ENCODE assay signal across 31 mouse cellular contexts in the genomic region with DNA sequence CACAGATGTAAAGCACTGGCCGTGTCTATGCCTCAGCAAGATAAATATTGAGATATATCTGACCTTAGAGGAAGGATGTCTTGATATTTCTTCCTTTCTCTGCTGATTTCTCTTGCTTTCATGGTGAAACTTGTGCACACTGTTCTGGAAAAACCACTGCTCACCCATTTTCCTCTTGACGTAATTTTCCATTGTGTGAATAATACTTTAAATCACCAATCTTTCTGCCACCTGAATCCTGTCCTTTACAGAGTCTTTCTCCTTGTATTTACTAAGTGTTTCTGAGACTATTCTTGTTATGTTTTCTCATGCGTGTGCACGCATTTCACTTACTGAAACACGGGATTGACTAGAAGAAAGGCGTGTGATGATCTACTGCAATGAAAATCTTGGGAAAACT.
"Had no signal": no experiment of that assay in that cellular context is flagged by ENCODE, and none has a peak within 500 bp of the region (broad histone marks: within the 10 kb centered on the region; RNA-seq: fewer than 3 reads in every experiment).

No protein-coding gene starts in this region.

- DNase-seq: left cerebral cortex, postnatal 4 days; liver; liver, embryonic 13.5 days; liver, postnatal 0 days; lung, adult 18-20 months; lung, adult 2 months; lung, embryonic 14.5 days; lung, postnatal 10 days; lung, postnatal 14 days; lung, postnatal 36 days; lung, postnatal 4 days; midbrain, embryonic 14.5 days had no signal

- H3K27ac ChIP-seq: limb, embryonic 10.5 days; limb, embryonic 12.5 days; limb, embryonic 13.5 days; limb, embryonic 15.5 days; liver, embryonic 12.5 days; liver, embryonic 13.5 days; liver, embryonic 14.5 days; liver, embryonic 15.5 days; lung, embryonic 15.5 days; macrophage; midbrain, embryonic 10.5 days; midbrain, embryonic 12.5 days; midbrain, embryonic 13.5 days; midbrain, embryonic 15.5 days; neural tube, embryonic 12.5 days had no signal

- H3K9me3 ChIP-seq: limb, embryonic 10.5 days; limb, embryonic 12.5 days; limb, embryonic 13.5 days; limb, embryonic 15.5 days; liver, embryonic 12.5 days; liver, embryonic 13.5 days; liver, embryonic 15.5 days; lung, embryonic 15.5 days; megakaryocyte, embryonic 14.5 days; midbrain, embryonic 10.5 days; midbrain, embryonic 12.5 days; midbrain, embryonic 13.5 days; midbrain, embryonic 15.5 days; neural tube, embryonic 12.5 days had no signal

- H3K27me3 ChIP-seq: limb, embryonic 12.5 days; limb, embryonic 13.5 days; limb, embryonic 15.5 days; liver, embryonic 12.5 days; liver, embryonic 13.5 days; liver, embryonic 15.5 days; lung, embryonic 15.5 days; midbrain, embryonic 13.5 days; midbrain, embryonic 15.5 days; neural tube, embryonic 12.5 days had no signal

- H3K4me2 ChIP-seq: limb, embryonic 12.5 days; limb, embryonic 13.5 days; limb, embryonic 15.5 days; liver, embryonic 11.5 days; liver, embryonic 12.5 days; liver, embryonic 13.5 days; liver, embryonic 15.5 days; lung, embryonic 14.5 days; lung, embryonic 15.5 days; midbrain, embryonic 12.5 days; midbrain, embryonic 13.5 days; midbrain, embryonic 15.5 days; neural tube, embryonic 12.5 days had no signal

- ATAC-seq: liver, embryonic 12.5 days; liver, postnatal 0 days; lung, postnatal 0 days; midbrain, embryonic 13.5 days; midbrain, embryonic 15.5 days; midbrain, embryonic 16.5 days had no signal

- H3K4me3 ChIP-seq: limb, embryonic 10.5 days; limb, embryonic 12.5 days; limb, embryonic 13.5 days; limb, embryonic 15.5 days; liver, embryonic 12.5 days; liver, embryonic 13.5 days; liver, embryonic 15.5 days; lung, embryonic 15.5 days; megakaryocyte, embryonic 14.5 days; midbrain, embryonic 10.5 days; midbrain, embryonic 12.5 days; midbrain, embryonic 13.5 days; midbrain, embryonic 15.5 days; myocyte; neural tube, embryonic 12.5 days had no signal

- H3K4me1 ChIP-seq: lung, embryonic 15.5 days; megakaryocyte, embryonic 14.5 days; neural tube, embryonic 12.5 days had no signal

- H3K36me3 ChIP-seq: limb, embryonic 10.5 days; limb, embryonic 12.5 days; limb, embryonic 13.5 days; limb, embryonic 15.5 days; liver, embryonic 12.5 days; liver, embryonic 13.5 days; liver, embryonic 15.5 days; lung, embryonic 15.5 days; midbrain, embryonic 10.5 days; midbrain, embryonic 12.5 days; midbrain, embryonic 13.5 days; midbrain, embryonic 15.5 days; neural tube, embryonic 12.5 days had no signal

- H3K9ac ChIP-seq: limb, embryonic 12.5 days; limb, embryonic 13.5 days; limb, embryonic 15.5 days; liver, embryonic 12.5 days; liver, embryonic 13.5 days; liver, embryonic 14.5 days; liver, embryonic 15.5 days; liver, postnatal 0 days; lung, embryonic 14.5 days; lung, embryonic 15.5 days; midbrain, embryonic 12.5 days; midbrain, embryonic 13.5 days; midbrain, embryonic 15.5 days; neural tube, embryonic 12.5 days had no signal
